Mouse (Mus musculus): ENCODE data around the gene Cadm2.

DNA sequence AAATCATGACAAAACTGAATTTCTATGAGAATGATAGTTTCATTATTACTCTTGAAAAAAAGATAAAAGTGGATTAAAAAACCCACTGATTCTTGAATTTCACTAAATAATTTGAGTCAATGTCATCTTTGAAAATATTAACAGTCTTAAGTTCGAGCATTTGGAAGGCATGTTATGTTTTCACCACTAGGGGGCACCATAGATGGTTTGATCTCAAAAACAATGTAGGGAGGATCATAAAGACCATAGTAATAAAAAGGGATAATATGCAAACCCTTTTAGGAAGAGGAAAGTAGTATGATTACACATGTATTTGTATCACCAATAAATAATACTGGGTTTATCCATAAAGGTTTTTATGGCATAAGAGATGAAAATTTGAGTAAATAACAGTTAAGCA, 385.8 kb downstream of the Cadm2 start:
- no peak for TF ChIP-seq CTCF (IDR thresholded peaks at IDR 0.05; ENCODE audit: insufficient read depth, low read length)
- TF ChIP-seq POLR2A (IDR thresholded peaks at IDR 0.05; ENCODE audit: borderline replicate concordance, extremely low read depth, low read depth, low read length): no peak

All from lung, adult 2 months (tissue).